Mouse (Mus musculus) cortical plate, adult 2 months (tissue): ENCODE data around the gene Fanca. TPM values are rescaled to one million over a fixed set of nuclear protein-coding genes. Genes with fewer than 3 reads are reported as not detected.

ENCODE experiments used
- H3K27ac ChIP-seq: fragments of 200-500 bp; 2 replicates; pipeline ENCODE4 v1.5.1; 2012; ENCODE audit warnings: low read length, control low read depth, inconsistent platforms; ENCODE audit not compliant: insufficient read depth
- H3K4me1 ChIP-seq: fragments of 200-500 bp; 2 replicates; pipeline ENCODE4 v1.6.1; 2011; ENCODE audit warnings: low read length; ENCODE audit not compliant: control insufficient read depth, insufficient read depth
- H3K4me3 ChIP-seq: fragments of 200-500 bp; 2 replicates; pipeline ENCODE4 v1.5.1; 2011; ENCODE audit warnings: mild to moderate bottlenecking, low read length, control low read depth; ENCODE audit not compliant: insufficient read depth
- CTCF ChIP-seq: fragments of 200-500 bp; IDR thresholded peaks from 2 replicates; pipeline ENCODE4 v1.5.1; 2011; ENCODE audit warnings: mild to moderate bottlenecking, control low read depth, low read length; ENCODE audit not compliant: insufficient read depth; ENCODE audit errors: extremely low read depth
- POLR2A ChIP-seq: fragments of 200-500 bp; IDR thresholded peaks from 2 replicates; pipeline ENCODE4 v1.6.1; 2011; ENCODE audit warnings: mild to moderate bottlenecking, low read length, control low read depth; ENCODE audit not compliant: insufficient read depth; ENCODE audit errors: extremely low read depth
- polyA plus RNA-seq: library from polyadenylated mRNA; depleted of rRNA; stranded (reverse); fragments of >200 nt; gene quantifications from 2 replicates; pipeline ENCODE4 v1.2.3, GENCODE M21; 2012

Fanca gene
- polyA plus RNA-seq, 1 experiment: 3.9 TPM

- peaks cover 4% of the 10 kb centered on the region; the same call in 1 of the 2 replicates for H3K4me1 ChIP-seq
- TF ChIP-seq CTCF (no peak), POLR2A (no peak)
- peak within 1 kb of the TSS; percentile 93 for H3K27ac ChIP-seq
- peak within 1 kb of the TSS; percentile 47 for H3K4me3 ChIP-seq
Observed at GRCm38 (mm10) chr8:123332262-123333090, 14.1 kb upstream of the Fanca start, which contains the start of gene Spire2. Gene Spire2, plus strand, starts transcription at chr8:123332713.

GRCm38 (mm10) chr8:123331810-123332209 is 13.4 kb upstream of the Fanca start:
- Histone ChIP-seq H3K4me3 (peak overlapping the region; percentile 47), H3K4me1 (peaks cover 4% of the 10 kb centered on the region; the same call in 1 of the 2 replicates), H3K27ac (0 out of 2 replicates have a peak overlapping the region, but pooled peaks have one; percentile 13)
- TF ChIP-seq POLR2A: no peak
- TF ChIP-seq CTCF: no peak

GRCm38 (mm10) chr8:123331301-123331700 is 12.9 kb upstream of the Fanca start:
- Histone ChIP-seq H3K27ac (no peak overlapping the region), H3K4me1 (peaks cover 4% of the 10 kb centered on the region; the same call in 1 of the 2 replicates), H3K4me3 (peak overlapping the region; percentile 47; the same call in 1 of the 2 replicates)
- TF ChIP-seq POLR2A: no peak
- no peak for TF ChIP-seq CTCF

- Histone ChIP-seq H3K4me1 (peaks cover 4% of the 10 kb centered on the region; the same call in 1 of the 2 replicates), H3K4me3 (no peak overlapping the region), H3K27ac (no peak overlapping the region)
- TF ChIP-seq POLR2A (no peak), CTCF (no peak)
Observed at GRCm38 (mm10) chr8:123330701-123331100, 12.3 kb upstream of the Fanca start.

GRCm38 (mm10) chr8:123329961-123330360 is 11.6 kb upstream of the Fanca start:
- H3K27ac ChIP-seq: no peak overlapping the region
- TF ChIP-seq POLR2A (no peak), CTCF (no peak)
- no peak overlapping the region for H3K4me3 ChIP-seq
- peaks cover 6% of the 10 kb centered on the region; the same call in 1 of the 2 replicates for H3K4me1 ChIP-seq

GRCm38 (mm10) chr8:123329350-123329749 is 11.0 kb upstream of the Fanca start:
- TF ChIP-seq POLR2A (no peak), CTCF (no peak)
- Histone ChIP-seq H3K4me1 (peaks cover 5% of the 10 kb centered on the region; the same call in 1 of the 2 replicates), H3K27ac (no peak overlapping the region), H3K4me3 (no peak overlapping the region)

- no peak overlapping the region for H3K4me3 ChIP-seq
Observed at GRCm38 (mm10) chr8:123328552-123328951, 10.2 kb upstream of the Fanca start.

GRCm38 (mm10) chr8:123319522-123320164 is 1.3 kb upstream of the Fanca start:
- Histone ChIP-seq H3K4me1 (no peaks in the 10 kb centered on the region), H3K27ac (no peak overlapping the region), H3K4me3 (no peak overlapping the region)
- TF ChIP-seq CTCF: peak; percentile 55
- TF ChIP-seq POLR2A: no peak

More at GRCm38 (mm10) chr8:123328552-123328951, 10.2 kb upstream of the Fanca start:
- H3K4me1 ChIP-seq: peaks cover 5% of the 10 kb centered on the region; the same call in 1 of the 2 replicates
- H3K27ac ChIP-seq: no peak overlapping the region
- TF ChIP-seq CTCF (no peak), POLR2A (no peak)

- H3K4me1 ChIP-seq: no peaks in the 10 kb centered on the region
- no peak overlapping the region for H3K27ac ChIP-seq
- peak overlapping the region; percentile 24 for H3K4me3 ChIP-seq
- TF ChIP-seq CTCF (no peak), POLR2A (no peak)
Observed at GRCm38 (mm10) chr8:123317781-123318466, 452 bp downstream of the Fanca start.
